Mouse (Mus musculus) CD4-positive helper T cell, adult 2 months (primary cell): ENCODE results near the gene 9430038I01Rik.
"Not testable (repeated sequence)": the region's sequence is repeated elsewhere in the genome, so short reads cannot be mapped to it uniquely, and the experiment has no call there.

ENCODE experiments used
- DNase-seq: peaks from one replicate; pipeline ENCODE4 v3.0.0-alpha.2; 2012; ENCODE audit warnings: low read depth, missing footprints, low spot score

9430038I01Rik gene

GRCm38 (mm10) chr7:137410337-137411197, at the start of gene 9430038I01Rik:
9430038I01Rik (minus strand) TSS chr7:137410762.
- DNase-seq = peak; percentile 97

GRCm38 (mm10) chr7:137445321-137445720, 34.8 kb upstream of the 9430038I01Rik start:
- DNase-seq = no peak

- DNase-seq = no peak
These were observed 32.4 kb upstream of the 9430038I01Rik start for GRCm38 (mm10) chr7:137442951-137443350.

GRCm38 (mm10) chr7:137438962-137439361, 28.4 kb upstream of the 9430038I01Rik start:
- not testable (repeated sequence) for DNase-seq

GRCm38 (mm10) chr7:137438179-137438550, 27.6 kb upstream of the 9430038I01Rik start:
- peak; percentile 46 for DNase-seq

GRCm38 (mm10) chr7:137437440-137438178, 27.0 kb upstream of the 9430038I01Rik start, which contains the start of gene Glrx3:
Glrx3 (plus strand) TSS chr7:137437614.
- peak; percentile 94 for DNase-seq

- DNase-seq = no peak
These were observed 26.3 kb upstream of the 9430038I01Rik start for GRCm38 (mm10) chr7:137436901-137437300.

- no peak for DNase-seq
These were observed 21.4 kb upstream of the 9430038I01Rik start for GRCm38 (mm10) chr7:137431769-137432603.

- DNase-seq = no peak
These were observed 16.1 kb upstream of the 9430038I01Rik start for GRCm38 (mm10) chr7:137426693-137427092.

GRCm38 (mm10) chr7:137421236-137421635, 10.7 kb upstream of the 9430038I01Rik start:
- no peak for DNase-seq

GRCm38 (mm10) chr7:137420550-137420949, 10.0 kb upstream of the 9430038I01Rik start:
- no peak for DNase-seq

GRCm38 (mm10) chr7:137414710-137415109, 4.1 kb upstream of the 9430038I01Rik start:
- DNase-seq = peak; percentile 31

- DNase-seq = no peak
These were observed 3.0 kb downstream of the 9430038I01Rik start for GRCm38 (mm10) chr7:137407428-137408058.

GRCm38 (mm10) chr7:137404146-137404545, 6.4 kb downstream of the 9430038I01Rik start:
- DNase-seq = no peak

- no peak for DNase-seq
These were observed 11.6 kb downstream of the 9430038I01Rik start for GRCm38 (mm10) chr7:137398973-137399372.

GRCm38 (mm10) chr7:137397361-137397910, 13.1 kb downstream of the 9430038I01Rik start:
- no peak for DNase-seq

- no peak for DNase-seq
These were observed 15.1 kb downstream of the 9430038I01Rik start for GRCm38 (mm10) chr7:137395421-137395820.

GRCm38 (mm10) chr7:137387863-137388262, 22.7 kb downstream of the 9430038I01Rik start:
- DNase-seq = no peak

GRCm38 (mm10) chr7:137374996-137375395, 35.6 kb downstream of the 9430038I01Rik start:
- no peak for DNase-seq

- no peak for DNase-seq
These were observed 38.8 kb downstream of the 9430038I01Rik start for GRCm38 (mm10) chr7:137371770-137372169.

- DNase-seq = no peak
These were observed 40.4 kb downstream of the 9430038I01Rik start for GRCm38 (mm10) chr7:137370175-137370574.
